Mouse (Mus musculus) mature B cell (primary cell): ENCODE measurements around the gene Fhl2.

Experiments used
- in situ Hi-C: fragments of 300-500 bp; cut with MboI; formaldehyde crosslinking; loops from 2 replicates; pipeline ENCODE4 v1.14.3; 2019

The Fhl2 gene

GRCm38 (mm10) chr1:43196661-43197241, at the start of gene Fhl2:
Fhl2 (minus strand) TSS chr1:43196984.
- in situ Hi-C loops: no loop called here

DNA sequence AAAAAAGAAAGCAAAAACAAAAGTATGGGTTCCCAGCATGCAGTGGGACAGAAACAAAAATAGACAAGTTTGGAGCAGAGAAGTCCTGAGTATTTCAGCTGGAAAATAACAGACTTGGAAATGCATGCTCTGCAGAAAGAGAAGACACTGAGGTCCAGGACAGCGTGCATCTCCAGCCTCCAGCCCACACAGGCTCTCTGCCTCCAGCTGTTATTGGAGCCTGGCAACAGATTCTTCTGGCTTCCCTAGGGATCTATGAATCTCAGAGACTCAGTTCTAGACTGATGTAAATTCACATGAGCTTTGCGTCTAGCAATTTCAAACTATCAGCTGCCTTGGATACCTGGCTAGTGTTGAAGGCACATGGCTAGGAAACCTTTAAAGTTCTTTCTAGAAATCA, 48.2 kb upstream of the Fhl2 start:
- in situ Hi-C loops: no loop called here

GRCm38 (mm10) chr1:43241208-43241607, 44.4 kb upstream of the Fhl2 start:
- in situ Hi-C loops: no loop called here

DNA sequence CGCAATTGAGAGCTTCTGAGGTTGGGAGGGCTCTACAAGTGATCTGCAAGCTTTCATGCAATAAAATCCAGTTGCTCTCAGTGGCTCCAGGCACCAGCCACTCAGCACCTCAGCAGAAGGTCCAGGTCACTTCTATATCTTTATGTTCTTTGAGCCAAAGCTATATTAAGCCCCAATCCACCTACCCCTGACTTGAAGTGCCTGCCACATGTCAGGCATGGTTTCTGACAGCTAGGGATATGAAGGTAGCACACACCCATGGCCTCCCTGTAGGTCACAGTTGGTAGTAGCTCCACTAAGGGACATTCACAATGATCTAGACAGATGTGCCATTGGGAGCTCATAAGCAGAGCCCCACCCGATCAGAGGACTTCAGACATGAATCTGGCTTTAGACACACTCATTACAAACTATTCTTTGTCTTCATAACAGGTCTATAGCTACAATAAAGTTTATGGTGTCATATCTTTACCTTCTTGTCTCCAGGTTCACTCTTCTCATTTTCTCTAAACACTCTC, 43.1 kb upstream of the Fhl2 start:
- in situ Hi-C loops: no loop called here

DNA sequence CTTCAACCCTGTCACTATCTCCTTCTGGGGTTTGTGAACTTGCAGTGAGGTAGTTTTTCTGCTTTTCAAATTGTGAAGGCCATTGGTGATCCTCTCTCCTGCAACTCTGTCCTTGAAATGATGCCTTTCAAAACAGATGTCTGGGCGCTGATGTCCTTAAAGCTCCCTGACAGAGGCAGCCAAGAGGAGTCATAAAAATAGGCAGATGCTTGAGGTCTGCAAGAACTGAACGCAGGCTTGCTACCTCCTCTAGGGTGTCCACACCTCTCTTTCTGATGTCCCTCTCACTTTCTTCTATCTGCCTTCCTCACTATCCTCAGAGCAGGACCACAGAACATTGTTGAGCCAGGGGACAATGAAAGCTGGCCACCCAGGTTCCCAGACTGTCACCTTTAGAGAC, 41.7 kb upstream of the Fhl2 start:
- in situ Hi-C loops: no loop called here

DNA sequence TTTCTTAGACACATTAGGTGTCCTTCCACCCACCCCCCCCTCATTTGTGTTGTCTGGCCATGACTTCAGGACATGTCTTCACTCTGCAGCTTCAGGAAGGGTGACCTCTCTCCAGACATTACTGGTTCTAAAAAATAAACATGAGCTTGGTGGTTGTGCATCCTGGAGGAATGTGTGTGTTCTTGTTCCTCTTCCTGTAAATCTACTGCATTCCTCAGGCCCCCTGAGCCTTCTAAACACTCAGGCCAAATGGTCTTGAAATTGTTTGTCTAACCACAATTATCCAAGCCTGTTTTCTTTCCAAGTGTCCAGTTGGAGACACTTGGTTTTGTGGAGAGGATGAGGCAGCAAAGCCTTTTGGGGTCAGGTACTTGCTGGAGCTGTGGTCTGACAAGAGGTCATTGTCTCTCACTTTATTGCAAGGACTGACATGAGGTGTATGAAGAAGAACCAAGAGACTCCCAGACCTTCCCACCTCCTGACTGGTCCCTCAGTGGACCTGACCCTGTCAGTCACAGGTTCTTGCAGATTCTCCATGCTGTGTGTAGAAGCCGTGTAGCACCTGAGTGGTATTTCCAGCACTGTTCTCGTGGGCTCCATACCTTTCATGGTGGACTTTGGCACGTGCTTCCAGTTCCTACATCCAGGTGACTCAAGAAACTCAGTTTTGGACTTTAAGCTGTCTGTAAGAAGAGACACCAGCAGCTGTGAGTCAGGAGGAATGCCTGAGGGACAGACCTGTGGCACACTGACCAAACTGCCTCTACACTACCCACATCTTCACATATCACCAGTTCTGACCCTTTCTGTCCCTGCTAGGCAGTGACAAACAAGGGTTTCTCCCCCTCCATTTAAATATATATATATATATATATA, 40.8 kb upstream of the Fhl2 start:
- in situ Hi-C loops: no loop called here

DNA sequence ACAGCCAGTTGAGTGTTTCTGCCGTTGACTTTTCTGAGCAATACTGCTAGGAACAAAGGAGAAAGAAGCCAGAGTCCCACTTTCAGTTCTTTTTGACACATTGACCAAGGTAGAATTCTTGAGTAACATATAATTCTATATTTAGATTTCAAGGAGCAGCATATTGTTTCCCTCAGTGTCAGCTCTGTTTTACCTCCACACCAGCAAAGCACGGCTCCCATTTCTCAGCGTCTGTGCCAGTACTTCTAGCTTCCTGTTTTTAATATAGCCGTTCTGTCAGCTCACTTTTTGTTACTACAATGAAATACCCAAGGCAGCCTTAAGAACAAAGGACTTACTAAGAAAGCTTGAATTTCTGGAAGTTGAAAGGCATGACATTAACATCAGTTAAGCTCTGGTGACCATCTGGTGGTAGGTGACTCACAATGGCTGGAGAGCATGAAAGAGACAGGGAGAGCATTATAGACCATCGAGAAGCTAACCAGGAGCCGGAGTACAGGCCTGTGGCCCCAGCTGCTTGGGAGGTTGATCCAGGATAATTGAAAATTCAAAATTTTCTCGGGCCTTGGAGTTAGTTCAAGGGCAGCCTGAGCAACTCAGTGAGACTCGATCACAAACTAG, 28.9 kb upstream of the Fhl2 start:
- in situ Hi-C loops: no loop called here

DNA sequence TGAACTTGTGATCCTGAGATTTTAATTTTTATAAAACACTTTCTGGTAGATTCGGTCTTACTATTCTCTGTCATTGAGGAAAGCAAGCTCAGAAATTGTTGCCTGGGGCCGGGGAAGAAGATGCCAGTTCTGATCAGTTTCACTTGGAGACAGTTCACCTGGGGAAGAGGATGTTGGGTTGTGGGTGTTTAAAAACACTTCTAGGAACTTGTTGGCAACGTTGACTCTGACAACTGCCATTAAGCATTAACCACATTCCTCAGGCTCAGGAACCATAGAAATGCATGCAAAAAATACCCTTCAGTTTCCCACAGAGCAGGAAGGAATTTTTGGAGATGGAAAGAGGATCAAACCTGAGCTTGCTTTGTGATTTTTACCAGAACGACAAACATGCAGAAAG, 28.2 kb upstream of the Fhl2 start:
- in situ Hi-C loops: no loop called here

DNA sequence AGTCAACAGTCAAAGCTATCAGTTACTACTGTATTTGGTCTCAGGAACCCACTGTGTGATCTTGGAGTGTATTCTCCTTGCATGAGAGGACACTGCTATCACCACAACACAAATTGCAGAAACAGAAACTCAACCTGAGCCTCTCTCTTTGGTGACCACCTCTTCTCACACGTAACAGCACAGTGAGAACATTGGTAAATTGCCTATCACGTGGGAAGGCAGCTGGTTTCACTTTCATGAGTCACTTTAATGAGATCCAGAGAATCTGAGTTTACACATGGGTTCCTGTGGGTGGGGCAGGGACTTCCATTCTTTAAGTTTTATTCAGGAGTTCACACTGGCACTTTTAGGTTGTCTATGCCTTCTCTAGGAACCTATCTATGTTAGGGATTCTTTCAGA, 27.4 kb upstream of the Fhl2 start:
- in situ Hi-C loops: no loop called here

GRCm38 (mm10) chr1:43223097-43223496, 26.3 kb upstream of the Fhl2 start:
- in situ Hi-C loops: no loop called here

- in situ Hi-C loops: no loop called here
These were observed 21.4 kb upstream of the Fhl2 start for GRCm38 (mm10) chr1:43218016-43218680.

- in situ Hi-C loops: no loop called here
These were observed 18.8 kb upstream of the Fhl2 start for GRCm38 (mm10) chr1:43215601-43216000.

GRCm38 (mm10) chr1:43211274-43211673, 14.5 kb upstream of the Fhl2 start:
- in situ Hi-C loops: no loop called here

GRCm38 (mm10) chr1:43210285-43210684, 13.5 kb upstream of the Fhl2 start:
- in situ Hi-C loops: no loop called here

DNA sequence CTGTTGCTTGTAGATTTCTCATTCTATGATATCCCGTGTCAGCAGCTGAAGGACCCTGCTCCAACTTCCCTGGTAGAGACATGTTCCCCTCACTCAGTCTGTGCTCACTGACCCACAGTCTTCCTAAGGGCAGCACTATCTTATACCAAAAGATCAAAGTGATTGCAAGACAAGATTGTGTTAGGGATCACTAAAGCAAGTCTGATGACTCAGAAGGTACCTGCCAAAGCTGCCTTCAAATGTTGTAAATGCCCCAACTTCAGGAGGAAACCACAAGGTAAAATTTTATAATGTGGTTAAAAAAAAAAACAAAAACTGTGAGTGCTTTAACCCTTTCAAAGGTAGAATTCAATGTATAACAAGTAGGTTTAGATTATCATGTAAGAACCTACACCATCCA, 10.4 kb upstream of the Fhl2 start:
- in situ Hi-C loops: no loop called here

DNA sequence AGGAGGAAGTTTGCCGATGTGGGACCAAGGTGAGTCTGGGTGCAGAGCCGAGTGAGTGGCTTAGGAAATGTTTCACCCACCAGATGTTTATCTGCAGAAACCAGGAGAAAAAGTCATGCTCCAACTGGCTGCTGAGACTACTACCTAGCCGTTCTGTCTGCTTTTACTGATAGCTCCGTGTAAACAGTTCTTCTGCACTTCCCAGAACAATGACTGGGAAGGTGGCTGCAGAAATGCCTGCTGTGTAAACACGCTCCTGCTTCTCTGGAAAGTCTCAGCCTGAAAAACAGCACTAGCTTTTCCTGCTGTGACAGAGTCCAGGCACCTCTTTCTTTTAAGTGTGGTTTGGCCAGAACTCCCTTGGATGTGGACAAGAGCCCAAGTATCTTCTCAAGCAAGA, 6.5 kb upstream of the Fhl2 start:
- in situ Hi-C loops: no loop called here

GRCm38 (mm10) chr1:43202226-43202625, 5.4 kb upstream of the Fhl2 start:
- in situ Hi-C loops: no loop called here

GRCm38 (mm10) chr1:43201796-43202195, 5.0 kb upstream of the Fhl2 start:
- in situ Hi-C loops: no loop called here

DNA sequence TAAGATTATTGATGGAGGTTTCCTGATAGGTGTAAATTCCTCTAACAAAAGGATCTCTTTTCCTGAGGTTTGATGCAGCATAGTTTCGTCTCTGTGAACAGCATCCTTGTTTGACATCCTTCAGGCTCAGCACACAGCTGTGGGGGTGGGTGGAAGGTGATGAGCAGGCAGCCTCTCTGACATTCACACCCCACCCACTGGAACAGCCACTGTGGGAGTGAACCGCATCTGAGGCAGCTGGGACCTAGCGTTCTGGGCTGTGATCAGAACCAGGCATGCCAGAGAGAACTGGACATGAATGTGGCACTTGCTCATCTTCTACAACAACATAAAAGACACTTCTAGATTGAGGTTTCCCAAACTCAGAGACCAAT, 3.1 kb upstream of the Fhl2 start:
- in situ Hi-C loops: no loop called here

- in situ Hi-C loops: no loop called here
These were observed 2.6 kb upstream of the Fhl2 start for GRCm38 (mm10) chr1:43199210-43199866.

GRCm38 (mm10) chr1:43196059-43196458, 725 bp downstream of the Fhl2 start:
- in situ Hi-C loops: no loop called here

- in situ Hi-C loops: no loop called here
These were observed 3.4 kb downstream of the Fhl2 start for GRCm38 (mm10) chr1:43193423-43193822.
